Mouse (Mus musculus): ENCODE measurements around the gene 1700049E17Rik2. TPM values are rescaled to one million over a fixed set of nuclear protein-coding genes. Genes with fewer than 3 reads are reported as not detected.
"Not testable (repeated sequence)": the region's sequence is repeated elsewhere in the genome, so short reads cannot be mapped to it uniquely, and the experiment has no call there.

Gene 1700049E17Rik2
- not detected in 2 replicates for polyA plus RNA-seq (2015; fragmentation: Nextera tagmentation; extraction: Ambion mirVana)

GRCm38 (mm10) chr14:41572911-41573310 is at the start of gene 1700049E17Rik2:
TSS of gene 1700049E17Rik2 (plus strand) at chr14:41573211.
- H3K36me3 ChIP-seq; H3K9me3 ChIP-seq; H3K4me2 ChIP-seq (replicated peaks); H3K4me1 ChIP-seq; H3K27me3 ChIP-seq; ATAC-seq (replicated peaks); H3K27ac ChIP-seq (replicated peaks); H3K9ac ChIP-seq (replicated peaks); H3K4me3 ChIP-seq: not testable (repeated sequence)
- no CpG with 5 or more reads among the region's 1 CpGs for WGBS

GRCm38 (mm10) chr14:41524695-41525094 is 48.3 kb upstream of the 1700049E17Rik2 start:
- WGBS, result 83% methylated on average over 1 of the region's 1 CpGs
- ATAC-seq (replicated peaks); H3K9me3 ChIP-seq: not testable (repeated sequence)

DNA sequence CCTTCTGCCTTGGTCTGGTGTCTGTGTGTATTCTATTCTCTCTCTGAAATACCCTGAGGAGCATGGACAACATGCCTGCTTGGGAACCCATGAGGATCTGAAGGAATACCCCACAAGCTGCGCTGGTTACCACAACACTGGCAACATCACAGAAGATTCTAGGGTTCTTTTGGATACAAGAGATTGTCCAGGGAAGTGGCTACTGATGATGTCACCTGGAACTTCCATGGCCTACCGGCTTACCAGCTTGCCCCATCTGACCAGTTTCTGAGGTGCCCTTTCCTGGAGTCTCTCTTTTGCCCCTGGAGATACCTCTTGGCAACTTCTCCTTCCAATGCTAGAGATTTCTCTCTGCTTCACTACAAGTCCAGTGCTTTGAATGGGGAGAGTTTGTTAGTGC is 17.5 kb upstream of the 1700049E17Rik2 start, which contains the start of gene Gm7970:
Gm7970 (minus strand) TSS at position 101 of the 400 bp plus-strand sequence.
- H3K4me1 ChIP-seq; H3K27me3 ChIP-seq; H3K9ac ChIP-seq (replicated peaks); H3K9me3 ChIP-seq; ATAC-seq (replicated peaks); H3K27ac ChIP-seq (replicated peaks); H3K4me2 ChIP-seq (replicated peaks); H3K4me3 ChIP-seq; H3K36me3 ChIP-seq: not testable (repeated sequence)
- WGBS, result no CpG with 5 or more reads among the region's 2 CpGs

More at GRCm38 (mm10) chr14:41524695-41525094, 48.3 kb upstream of the 1700049E17Rik2 start:
- not testable (repeated sequence) for H3K36me3 ChIP-seq; H3K4me2 ChIP-seq (replicated peaks); H3K27me3 ChIP-seq; H3K4me3 ChIP-seq; H3K4me1 ChIP-seq; H3K27ac ChIP-seq (replicated peaks); H3K9ac ChIP-seq (replicated peaks)

DNA sequence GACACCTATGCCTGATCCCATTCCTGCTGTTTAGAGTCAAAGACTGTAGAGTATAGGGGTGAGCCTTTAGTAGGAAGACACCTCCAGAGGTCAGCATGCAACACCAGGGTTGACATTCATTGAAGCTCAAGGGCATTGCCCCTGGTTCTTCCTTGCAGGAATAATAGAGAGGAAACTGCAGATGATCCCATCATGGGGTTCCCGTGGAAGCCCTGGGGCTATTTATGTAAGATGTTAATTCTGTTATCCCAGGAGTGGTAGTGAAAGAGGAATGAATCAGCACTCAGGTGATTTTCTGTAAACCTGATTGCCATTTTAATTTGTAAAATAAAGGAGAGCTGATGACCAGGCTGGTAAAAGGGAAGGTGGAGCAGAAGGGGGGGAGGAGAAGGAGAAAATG is 13.3 kb downstream of the 1700049E17Rik2 start:
- H3K4me3 ChIP-seq; H3K9ac ChIP-seq (replicated peaks); H3K27ac ChIP-seq (replicated peaks); H3K4me1 ChIP-seq; H3K9me3 ChIP-seq; H3K27me3 ChIP-seq; ATAC-seq (replicated peaks); H3K4me2 ChIP-seq (replicated peaks); H3K36me3 ChIP-seq: not testable (repeated sequence)
- 86% methylated on average over 1 of the region's 1 CpGs for WGBS

DNA sequence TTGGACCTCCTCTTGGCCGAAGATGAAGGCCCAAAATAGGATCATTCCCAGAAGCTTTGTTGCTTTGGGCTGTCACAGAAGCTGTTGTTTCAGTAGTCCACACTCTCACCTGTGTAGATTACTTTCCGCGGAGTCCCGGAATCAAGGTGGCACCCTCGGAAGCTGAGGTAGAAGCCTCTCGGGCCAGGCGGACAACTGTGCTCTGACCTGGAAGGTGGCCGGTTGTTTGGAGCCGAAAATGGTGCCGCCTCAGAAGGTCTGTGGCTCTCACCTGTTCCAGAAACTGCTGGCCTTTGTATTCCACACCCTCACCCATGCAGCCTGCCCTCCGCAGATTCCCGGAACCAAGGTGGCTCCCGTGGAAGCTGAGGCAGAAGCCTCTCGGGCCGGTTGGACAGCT is 27.9 kb downstream of the 1700049E17Rik2 start:
- not testable (repeated sequence) for H3K4me2 ChIP-seq (replicated peaks); H3K9ac ChIP-seq (replicated peaks); H3K4me1 ChIP-seq; H3K9me3 ChIP-seq; H3K27me3 ChIP-seq; H3K27ac ChIP-seq (replicated peaks); ATAC-seq (replicated peaks); H3K36me3 ChIP-seq; H3K4me3 ChIP-seq
- 94% methylated on average over 15 of the region's 15 CpGs for WGBS

DNA sequence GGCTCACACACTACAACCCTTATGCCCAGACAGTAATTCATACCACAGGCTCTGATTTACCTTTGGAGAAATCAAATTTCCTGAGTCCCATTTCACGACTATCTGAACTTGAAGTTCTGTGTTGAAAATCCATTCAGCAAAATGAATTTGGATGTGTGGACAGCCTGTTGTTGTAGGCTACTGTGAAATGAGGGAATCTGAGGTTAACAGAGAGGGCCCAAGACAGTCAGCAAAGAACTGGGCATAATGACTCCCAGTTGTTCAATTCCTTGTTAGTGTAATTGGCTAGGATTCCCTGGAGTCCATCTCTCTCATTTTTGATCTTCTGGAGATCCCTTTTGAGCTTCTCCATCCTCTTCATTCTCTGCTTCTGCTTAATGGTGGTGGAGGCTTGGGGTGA is 37.7 kb downstream of the 1700049E17Rik2 start:
- H3K9ac ChIP-seq (replicated peaks); H3K27me3 ChIP-seq; H3K27ac ChIP-seq (replicated peaks); H3K4me2 ChIP-seq (replicated peaks); H3K9me3 ChIP-seq; H3K4me3 ChIP-seq; ATAC-seq (replicated peaks); H3K36me3 ChIP-seq; H3K4me1 ChIP-seq: not testable (repeated sequence)
- WGBS, result 82% methylated on average over 1 of the region's 1 CpGs

DNA sequence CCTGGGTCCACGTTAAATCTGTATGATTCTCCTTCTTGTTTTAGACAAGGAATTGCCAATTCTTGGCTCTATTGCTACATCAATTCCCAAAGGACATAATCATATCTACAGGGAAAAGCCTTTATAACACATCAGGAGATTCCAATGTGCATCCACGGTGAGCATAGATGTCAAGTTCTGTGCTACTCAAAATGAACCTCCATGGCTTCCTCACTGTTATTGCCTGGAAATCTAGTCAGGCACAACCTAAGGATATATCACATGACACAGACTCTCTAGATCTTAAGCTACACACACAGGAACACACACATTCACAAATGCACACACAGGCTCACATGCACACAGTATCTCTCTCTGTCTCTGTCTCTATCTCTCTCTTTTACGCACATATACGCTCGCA is 49.5 kb downstream of the 1700049E17Rik2 start:
- not testable (repeated sequence) for H3K9ac ChIP-seq (replicated peaks); H3K9me3 ChIP-seq; H3K4me1 ChIP-seq; H3K36me3 ChIP-seq; H3K27me3 ChIP-seq; H3K4me2 ChIP-seq (replicated peaks); H3K4me3 ChIP-seq; ATAC-seq (replicated peaks); H3K27ac ChIP-seq (replicated peaks)
- WGBS, result 94% methylated on average over 5 of the region's 5 CpGs

GRCm38 (mm10) chr14:41624512-41624911 is 51.5 kb downstream of the 1700049E17Rik2 start, which contains the start of gene Gm3072:
TSS of gene Gm3072 (minus strand) at chr14:41624612.
- not testable (repeated sequence) for ATAC-seq (replicated peaks); H3K4me3 ChIP-seq; H3K27me3 ChIP-seq; H3K4me1 ChIP-seq; H3K4me2 ChIP-seq (replicated peaks); H3K27ac ChIP-seq (replicated peaks); H3K9me3 ChIP-seq; H3K9ac ChIP-seq (replicated peaks); H3K36me3 ChIP-seq
- WGBS, result 82% methylated on average over 1 of the region's 2 CpGs

DNA sequence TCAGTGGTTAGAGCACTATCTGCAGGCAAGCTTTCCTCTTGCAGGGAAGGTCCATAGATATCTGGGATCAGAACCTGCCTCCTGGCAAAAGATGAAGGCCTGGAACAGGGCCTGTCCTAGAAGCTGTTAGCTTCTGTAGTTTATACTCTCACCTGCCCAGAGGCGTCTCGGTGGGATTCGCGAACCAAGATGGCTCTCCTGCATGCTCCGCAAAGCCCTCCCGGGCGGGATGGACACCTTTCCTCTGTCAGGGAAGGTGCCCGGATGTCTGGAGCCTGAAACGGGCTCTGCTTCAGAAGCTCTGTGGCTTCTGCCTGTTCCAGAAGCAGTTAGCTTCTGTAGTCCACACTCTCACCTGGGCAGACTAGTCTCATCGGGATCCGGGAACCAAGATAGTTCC is 57.1 kb downstream of the 1700049E17Rik2 start:
- H3K4me2 ChIP-seq (replicated peaks); H3K36me3 ChIP-seq; H3K9ac ChIP-seq (replicated peaks); ATAC-seq (replicated peaks); H3K4me1 ChIP-seq; H3K9me3 ChIP-seq; H3K27ac ChIP-seq (replicated peaks); H3K4me3 ChIP-seq; H3K27me3 ChIP-seq: not testable (repeated sequence)
- 96% methylated on average over 10 of the region's 11 CpGs for WGBS

Other genes starting within 250 kb of the 1700049E17Rik2 start
- not detected in 2 replicates for gene Gm5798, start 224.6 kb upstream of the 1700049E17Rik2 start, polyA plus RNA-seq (2015; fragmentation: Nextera tagmentation; extraction: Ambion mirVana)
- not detected in 2 replicates for gene Gm7945, start 186.8 kb upstream of the 1700049E17Rik2 start, polyA plus RNA-seq (2015; fragmentation: Nextera tagmentation; extraction: Ambion mirVana)
- gene Gm6482, start 164.9 kb upstream of the 1700049E17Rik2 start, polyA plus RNA-seq (2015; fragmentation: Nextera tagmentation; extraction: Ambion mirVana), result not detected in 2 replicates
- gene Gm7954, start 119.7 kb upstream of the 1700049E17Rik2 start, polyA plus RNA-seq (2015; fragmentation: Nextera tagmentation; extraction: Ambion mirVana), result not detected in 2 replicates
- not detected in 2 replicates for gene Gm3486, start 83.7 kb upstream of the 1700049E17Rik2 start, polyA plus RNA-seq (2015; fragmentation: Nextera tagmentation; extraction: Ambion mirVana)
- gene Gm7970, start 17.6 kb upstream of the 1700049E17Rik2 start, polyA plus RNA-seq (2015; fragmentation: Nextera tagmentation; extraction: Ambion mirVana), result not detected in 2 replicates
- not detected in 2 replicates for gene Gm3072, start 51.4 kb downstream of the 1700049E17Rik2 start, polyA plus RNA-seq (2015; fragmentation: Nextera tagmentation; extraction: Ambion mirVana)
- not detected in 2 replicates for gene Gm3676, start 73.3 kb downstream of the 1700049E17Rik2 start, polyA plus RNA-seq (2015; fragmentation: Nextera tagmentation; extraction: Ambion mirVana)
- not detected in 2 replicates for gene Gm8068, start 128.7 kb downstream of the 1700049E17Rik2 start, polyA plus RNA-seq (2015; fragmentation: Nextera tagmentation; extraction: Ambion mirVana)
- not detected in 2 replicates for gene Gm7929, start 177.4 kb downstream of the 1700049E17Rik2 start, polyA plus RNA-seq (2015; fragmentation: Nextera tagmentation; extraction: Ambion mirVana)
- not detected in 2 replicates for gene Gm47189, start 199.2 kb downstream of the 1700049E17Rik2 start, polyA plus RNA-seq (2015; fragmentation: Nextera tagmentation; extraction: Ambion mirVana)